10 mouse cellular contexts compared by ENCODE assay signal in the genomic region with DNA sequence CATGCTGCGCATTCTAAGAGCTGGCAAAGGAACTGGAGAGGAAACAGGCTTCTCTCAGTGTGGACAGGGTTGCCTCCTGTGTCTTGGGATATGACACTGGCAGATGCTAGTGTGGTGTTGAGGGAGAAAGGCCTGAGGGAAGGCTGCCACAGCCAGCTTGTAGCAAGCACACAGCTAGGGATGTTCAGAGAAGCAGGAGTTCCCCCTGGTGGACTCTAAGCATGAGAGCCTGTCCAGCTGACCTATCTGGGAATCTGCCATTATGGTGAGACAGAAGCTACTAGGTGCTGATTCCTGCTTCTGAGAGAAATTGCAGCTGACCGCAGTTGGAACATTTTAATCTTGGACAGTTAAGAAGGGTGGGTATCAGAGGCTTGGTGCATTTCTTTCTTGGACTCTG. TPM values are rescaled to one million over a fixed set of nuclear protein-coding genes. Genes with fewer than 3 reads are reported as not detected.
DNase-seq lines count a peak whose midpoint lies in the region; ATAC-seq and TF ChIP-seq lines count a peak whose summit lies in the region.
"Had no signal": no experiment of that assay in that cellular context is flagged by ENCODE, and none has a peak within 500 bp of the region (broad histone marks: within the 10 kb centered on the region; RNA-seq: fewer than 3 reads in every experiment).

No protein-coding gene starts in this region.

- no peak overlapping the region for H3K9ac ChIP-seq in hindbrain, embryonic 15.5 days
- H3K9ac ChIP-seq: lung, embryonic 15.5 days had no signal

- WGBS in hindbrain, embryonic 15.5 days = 86% methylated on average over 2 of the region's 2 CpGs

- H3K27ac ChIP-seq in gastrocnemius, adult 2 months = peak overlapping the region; percentile 69; the same call in 1 of the 2 replicates
- 0 out of 2 replicates have a peak overlapping the region, but pooled peaks have one; percentile 30 for H3K27ac ChIP-seq in hindbrain, embryonic 15.5 days (replicated peaks)

- H3K4me1 ChIP-seq in hindbrain, embryonic 15.5 days (replicated peaks) = peaks cover 25% of the 10 kb centered on the region

- ATAC-seq in hindbrain, embryonic 15.5 days (ENCODE audit: low FRiP score, low read depth) = no peak
- ATAC-seq in erythroid progenitor cell, adult 5-6 weeks (replicated peaks; ENCODE audit: low FRiP score, poor library complexity, severe bottlenecking) = no peak

- no peaks in the 10 kb centered on the region for H3K27me3 ChIP-seq in hindbrain, embryonic 15.5 days
- H3K27me3 ChIP-seq: lung, embryonic 15.5 days had no signal

- peak; percentile 54 for TF ChIP-seq CTCF in gastrocnemius, adult 2 months (IDR thresholded peaks at IDR 0.05)

- H3K4me2 ChIP-seq in hindbrain, embryonic 15.5 days = no peak overlapping the region
- H3K4me2 ChIP-seq: lung, embryonic 15.5 days had no signal

- no peak overlapping the region for H3K4me3 ChIP-seq in gastrocnemius, adult 2 months
- no peak overlapping the region for H3K4me3 ChIP-seq in hindbrain, embryonic 15.5 days
- H3K4me3 ChIP-seq: lung, embryonic 15.5 days had no signal

- H3K9me3 ChIP-seq in hindbrain, embryonic 15.5 days = no peaks in the 10 kb centered on the region
- H3K9me3 ChIP-seq: lung, embryonic 15.5 days had no signal

- DNase-seq in gastrocnemius, adult 2 months = no peak
- no peak for DNase-seq in gastrocnemius, adult 8-10 months (ENCODE audit: low spot score in 2 of 2)
- DNase-seq in 416B (ENCODE audit: low read depth) = peak; percentile 34
- DNase-seq in cerebellum, postnatal 14 days = peak; percentile 58 to 64
- no peak for DNase-seq in right cerebral cortex, postnatal 10 days (ENCODE audit: low spot score in 2 of 2)
- no peak for DNase-seq in adrenal gland, adult 2 months

- intact Hi-C loops in gastrocnemius, adult 2 months (cut with DNase I) = no loop called here

- peaks cover 16% of the 10 kb centered on the region for H3K36me3 ChIP-seq in hindbrain, embryonic 15.5 days
- H3K36me3 ChIP-seq: G1E had no signal

RNA-seq across cellular contexts. Expression of gene Btbd16, which starts 19.1 kb away (rescaled TPM):
- total RNA-seq in gastrocnemius, adult 2 months (2021) = not detected
- under 1 TPM in 1 of 4 experiments, not detected in 3; 0.21 TPM for total RNA-seq in gastrocnemius, adult 8-10 months (2022)
- 0.09 TPM in 1 of 2 replicates, not detected in the other for polyA plus RNA-seq in hindbrain, embryonic 15.5 days (2015; fragmentation: Nextera tagmentation; extraction: Ambion mirVana)
- total RNA-seq in erythroid progenitor cell, adult 5-6 weeks (2015; ENCODE audit: low replicate concordance) = not detected in 2 replicates
- not detected in 2 replicates for total RNA-seq in erythroid progenitor cell, adult 5-6 weeks (2017; ENCODE audit: low replicate concordance)
- not detected for total RNA-seq in adrenal gland, adult 2 months (2021)
- not detected in 2 replicates for polyA plus RNA-seq in adrenal gland, adult 2 months (2012; rRNA removed)
- polyA plus RNA-seq: G1E; lung, embryonic 15.5 days had no signal

Comparison
In these comparisons a context has a peak if more than half of its experiments do, and no peak if none do; other contexts are left out.
1. DNase-seq: peak in 416B (single experiment) and cerebellum, postnatal 14 days (2 of 2); none in gastrocnemius, adult 2 months (single experiment), gastrocnemius, adult 8-10 months (0 of 2), right cerebral cortex, postnatal 10 days (0 of 2) and adrenal gland, adult 2 months (single experiment).